Mouse (Mus musculus): ENCODE measurements around the gene Recql5. TPM values are rescaled to one million over a fixed set of nuclear protein-coding genes. Genes with fewer than 3 reads are reported as not detected.
"Not testable (repeated sequence)": the region's sequence is repeated elsewhere in the genome, so short reads cannot be mapped to it uniquely, and the experiment has no call there.

Recql5 gene
- total RNA-seq, 1 experiment from 2014 or later: 25.3 TPM

DNA sequence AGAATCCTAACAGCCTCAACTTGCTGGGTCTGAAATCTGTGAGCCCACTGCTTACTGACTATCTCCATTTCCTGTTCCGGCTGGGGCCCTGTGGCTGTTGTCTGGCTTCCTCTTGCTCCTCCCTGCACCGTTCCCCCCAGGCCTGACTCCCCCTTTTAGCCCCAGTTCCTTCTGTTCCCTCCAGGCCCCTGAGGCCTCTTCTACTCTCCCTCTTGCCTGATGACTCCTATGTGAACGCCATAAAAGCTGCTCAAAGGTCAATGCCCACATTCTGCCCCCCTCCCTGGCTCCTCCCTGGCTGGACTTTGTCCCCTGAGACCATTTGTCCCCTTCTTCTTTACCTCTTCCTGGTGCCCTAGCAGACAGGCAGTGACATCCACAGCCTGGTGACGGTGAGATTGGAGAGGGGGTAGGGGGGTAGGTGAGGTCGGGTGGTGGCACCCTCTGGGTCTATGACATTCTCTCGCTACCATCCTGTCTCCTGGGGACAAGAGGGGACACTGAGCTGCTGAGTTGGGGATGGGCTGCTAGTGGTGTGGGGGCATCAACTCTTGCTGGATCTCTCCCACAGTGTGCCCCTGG, 56.0 kb downstream of the Recql5 start:
- ATAC-seq (replicated peaks; ENCODE audit: low read depth, poor library complexity, severe bottlenecking): peak; percentile 69

DNA sequence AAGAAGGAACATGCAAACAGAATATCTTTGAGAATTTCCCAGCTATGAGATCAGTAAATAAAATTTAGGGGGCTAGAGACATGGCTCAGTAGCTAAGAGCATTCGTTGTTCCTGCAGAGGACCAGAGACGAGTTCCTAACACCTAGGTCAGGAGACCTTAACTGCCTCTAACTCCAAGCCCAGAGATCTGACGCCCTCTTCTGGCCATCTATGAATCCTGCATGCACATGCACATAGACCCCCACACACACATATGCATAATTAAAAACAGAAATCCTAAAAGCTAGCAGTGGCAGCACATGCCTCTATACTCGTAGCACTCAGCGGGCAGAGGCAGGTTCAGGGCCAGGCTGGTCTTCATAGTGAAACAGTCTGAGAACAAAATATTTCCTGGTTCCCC, 56.8 kb downstream of the Recql5 start:
- no peak for ATAC-seq (replicated peaks; ENCODE audit: low read depth, poor library complexity, severe bottlenecking)

DNA sequence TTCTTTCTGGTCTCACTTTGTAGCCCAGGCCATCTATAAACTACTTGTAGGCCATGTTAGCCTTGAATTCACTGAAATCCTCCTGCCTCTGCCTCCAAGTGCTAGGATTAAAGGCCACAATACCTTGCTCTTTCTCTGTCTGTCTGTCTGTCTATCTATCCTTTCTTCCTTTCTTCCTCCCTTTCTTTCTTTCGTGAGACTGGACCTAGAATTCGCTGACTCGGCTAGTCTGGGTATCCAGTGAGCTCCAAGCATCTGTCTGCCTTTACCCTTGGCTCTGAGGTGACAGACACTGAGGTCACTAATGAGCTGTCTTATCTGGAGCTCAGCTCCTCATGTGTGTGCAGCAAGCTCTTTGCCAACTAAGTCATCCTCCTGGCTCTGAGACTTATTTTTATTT, 57.3 kb downstream of the Recql5 start:
- ATAC-seq (replicated peaks; ENCODE audit: low read depth, poor library complexity, severe bottlenecking): no peak

DNA sequence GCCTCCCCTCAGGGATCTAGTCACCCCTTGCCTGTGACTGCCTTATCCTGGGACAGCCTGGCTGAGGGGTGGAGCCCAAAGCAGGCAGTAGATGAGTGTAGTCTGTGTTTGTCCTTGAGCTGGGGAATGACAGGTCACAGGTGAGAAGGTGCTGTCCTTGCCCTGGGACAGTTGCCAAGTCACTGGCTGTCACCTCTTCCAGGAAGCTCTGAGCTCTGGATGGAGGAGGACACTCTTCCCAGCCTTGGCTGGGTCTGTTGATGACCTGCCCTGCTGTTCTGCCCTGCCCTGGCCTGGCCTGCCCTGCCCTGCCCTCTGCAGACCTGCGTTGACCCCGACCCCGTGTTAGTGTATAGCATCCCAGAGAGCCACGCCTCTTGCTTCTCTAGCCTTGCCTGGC, 60.8 kb downstream of the Recql5 start:
- ATAC-seq (replicated peaks; ENCODE audit: low read depth, poor library complexity, severe bottlenecking): no peak

DNA sequence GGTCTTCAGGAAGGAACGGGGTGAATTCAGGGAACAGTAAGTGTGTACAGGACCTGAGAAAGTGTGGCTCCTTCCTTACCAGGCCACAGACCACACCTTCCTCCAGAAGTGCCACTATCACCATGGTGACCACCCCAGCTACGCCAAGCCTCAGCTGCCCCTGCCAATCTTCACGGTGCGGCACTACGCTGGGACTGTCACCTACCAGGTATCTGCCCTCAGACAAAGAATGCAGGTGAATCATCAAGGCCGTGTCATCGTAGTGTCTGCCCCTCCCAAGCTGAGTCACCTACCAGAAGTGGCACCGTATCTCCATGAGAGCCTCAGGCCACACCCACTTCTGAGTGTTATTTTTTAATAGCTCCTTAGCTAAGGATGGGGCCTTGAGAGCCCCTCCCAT, 63.9 kb downstream of the Recql5 start:
- ATAC-seq (replicated peaks; ENCODE audit: low read depth, poor library complexity, severe bottlenecking): peak; percentile 83

DNA sequence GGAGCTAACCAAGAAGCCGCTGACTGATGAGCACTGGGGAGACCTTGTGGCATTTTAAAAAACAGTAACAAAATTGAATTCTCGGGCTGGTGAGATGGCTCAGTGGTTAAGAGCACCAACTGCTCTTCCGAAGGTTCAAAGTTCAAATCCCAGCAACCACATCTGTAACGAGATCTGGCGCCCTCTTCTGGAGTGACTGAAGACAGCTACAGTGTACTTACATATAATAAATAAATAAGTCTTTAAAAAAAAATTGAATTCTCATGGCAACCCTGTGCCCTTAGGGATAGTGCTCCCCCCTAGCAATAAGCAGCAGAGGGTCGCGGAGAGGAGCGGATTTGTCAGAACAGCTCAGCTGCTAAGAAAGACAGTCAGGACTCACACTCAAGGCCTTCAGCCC, 69.4 kb downstream of the Recql5 start:
- ATAC-seq (replicated peaks; ENCODE audit: low read depth, poor library complexity, severe bottlenecking): no peak

DNA sequence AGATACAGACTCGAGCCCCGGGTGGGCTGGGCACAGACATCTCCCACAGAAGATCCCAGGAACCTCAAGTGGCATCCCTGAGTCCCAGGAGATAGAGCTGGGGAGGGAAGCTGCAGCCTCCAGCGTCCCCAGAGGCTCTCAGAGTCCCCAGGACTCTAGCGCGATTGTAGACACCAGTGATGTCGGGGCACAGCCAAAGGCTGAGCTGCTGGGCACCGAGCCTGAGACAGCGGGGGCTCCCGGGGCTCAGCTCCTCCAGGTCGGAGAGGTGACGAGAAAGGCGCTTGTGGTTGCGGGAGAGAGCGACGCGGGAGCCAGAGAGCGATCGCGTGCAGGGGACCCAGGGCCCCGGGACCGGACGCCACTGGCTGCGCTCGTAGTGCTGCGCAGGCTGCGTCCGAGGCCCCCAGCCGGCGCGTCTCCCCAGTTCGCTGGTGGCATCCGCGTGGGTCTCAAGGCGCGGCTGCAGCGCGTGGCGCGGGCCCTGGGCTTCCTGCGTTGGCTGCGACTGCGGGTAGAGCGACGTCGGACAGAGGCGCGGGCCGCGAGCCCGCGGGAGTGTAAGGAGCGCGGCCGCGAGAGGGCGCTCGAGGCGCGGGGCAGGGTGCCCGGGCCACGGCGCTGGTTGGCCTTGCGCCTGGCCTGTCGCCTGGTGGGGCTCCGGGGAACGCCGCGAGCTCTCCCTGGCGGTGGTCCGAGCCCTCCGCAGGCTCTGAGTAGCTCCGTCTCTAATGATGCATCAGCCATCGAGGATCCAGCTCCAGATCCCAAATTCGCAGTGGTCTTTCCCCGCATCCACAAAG, 73.9 kb downstream of the Recql5 start:
- ATAC-seq (replicated peaks; ENCODE audit: low read depth, poor library complexity, severe bottlenecking): peak; percentile 93

DNA sequence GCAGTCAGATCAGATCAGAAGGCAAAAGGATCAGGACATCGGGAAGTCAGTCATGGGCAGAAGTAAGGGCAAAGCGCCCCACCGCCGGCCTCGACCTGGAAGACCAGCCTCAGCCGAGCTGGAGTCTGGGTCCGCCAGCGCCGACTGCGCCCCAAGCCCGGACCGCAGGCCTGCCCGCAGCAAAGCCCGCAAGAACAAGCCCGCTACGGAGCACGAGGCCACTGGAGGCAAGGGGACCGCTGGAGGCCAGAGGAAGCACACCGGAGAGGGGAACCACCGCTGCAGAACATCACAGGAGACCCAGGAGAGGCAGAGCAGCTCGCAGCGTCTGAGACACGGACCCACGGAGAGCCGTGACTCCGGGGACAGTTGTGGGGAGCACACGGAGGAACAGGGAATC, 74.9 kb downstream of the Recql5 start, which contains the start of gene Myo15b:
TSS of gene Myo15b (plus strand) at position 53 of the 400 bp plus-strand sequence.
- ATAC-seq (replicated peaks; ENCODE audit: low read depth, poor library complexity, severe bottlenecking): no peak

DNA sequence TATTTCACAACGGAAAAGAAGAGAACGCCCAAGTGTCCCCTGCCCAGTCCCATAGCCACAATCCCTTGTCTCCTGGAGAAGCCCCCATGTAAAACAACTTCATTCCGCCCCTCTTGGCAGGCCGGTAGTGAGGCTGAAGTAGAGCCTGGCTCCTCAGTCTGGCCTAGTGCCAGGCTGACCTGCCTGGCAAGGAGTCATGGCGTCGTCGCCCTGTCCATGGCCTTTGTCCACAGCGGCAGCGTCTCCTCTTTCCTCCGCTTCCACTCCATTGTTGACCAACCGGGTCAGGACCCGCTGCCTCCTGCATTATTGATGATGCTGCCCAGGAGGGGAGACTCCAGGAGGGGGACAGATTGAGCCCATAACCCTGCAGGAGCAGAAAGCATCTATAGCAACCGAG, 75.3 kb downstream of the Recql5 start:
- no peak for ATAC-seq (replicated peaks; ENCODE audit: low read depth, poor library complexity, severe bottlenecking)

DNA sequence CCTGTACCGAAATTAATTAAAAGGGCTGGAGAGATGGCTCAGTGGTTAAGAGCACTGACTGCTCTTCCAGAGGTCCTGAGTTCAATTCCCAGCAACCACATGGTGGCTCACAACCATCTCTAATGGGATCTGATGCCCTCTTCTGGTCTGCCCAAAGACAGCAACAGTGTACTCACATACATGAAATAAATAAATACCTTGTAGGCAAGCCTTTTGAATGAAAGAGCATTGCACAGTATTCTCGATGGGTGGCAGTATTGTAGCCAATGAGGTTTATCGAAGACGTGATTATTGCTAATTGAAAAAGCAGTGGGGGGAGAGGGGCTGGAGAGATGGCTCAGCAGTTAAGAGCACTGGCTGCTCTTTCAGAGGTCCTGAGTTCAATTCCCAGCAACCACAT, 76.1 kb downstream of the Recql5 start:
- ATAC-seq (replicated peaks; ENCODE audit: low read depth, poor library complexity, severe bottlenecking): not testable (repeated sequence)

DNA sequence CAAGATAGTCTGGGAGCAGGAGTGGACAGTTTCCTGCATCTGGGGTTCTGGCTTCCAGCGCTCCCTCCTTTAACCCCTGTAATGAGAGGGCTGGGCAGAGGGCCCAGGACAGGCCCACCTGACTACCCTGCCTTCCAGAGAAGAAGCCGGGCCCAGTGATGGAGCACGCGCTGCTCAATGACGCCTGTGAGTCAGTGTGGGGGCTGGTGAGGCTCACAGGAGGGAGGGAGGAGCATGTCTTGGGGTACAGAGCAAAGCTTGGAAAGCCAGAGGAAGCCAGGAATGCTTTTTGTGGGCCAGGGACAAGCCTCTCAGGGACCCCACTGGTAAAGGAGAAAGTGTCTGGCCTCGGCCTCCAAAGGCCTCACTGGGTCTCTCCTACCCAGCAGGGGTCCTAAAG, 78.6 kb downstream of the Recql5 start:
- ATAC-seq (replicated peaks; ENCODE audit: low read depth, poor library complexity, severe bottlenecking): no peak

DNA sequence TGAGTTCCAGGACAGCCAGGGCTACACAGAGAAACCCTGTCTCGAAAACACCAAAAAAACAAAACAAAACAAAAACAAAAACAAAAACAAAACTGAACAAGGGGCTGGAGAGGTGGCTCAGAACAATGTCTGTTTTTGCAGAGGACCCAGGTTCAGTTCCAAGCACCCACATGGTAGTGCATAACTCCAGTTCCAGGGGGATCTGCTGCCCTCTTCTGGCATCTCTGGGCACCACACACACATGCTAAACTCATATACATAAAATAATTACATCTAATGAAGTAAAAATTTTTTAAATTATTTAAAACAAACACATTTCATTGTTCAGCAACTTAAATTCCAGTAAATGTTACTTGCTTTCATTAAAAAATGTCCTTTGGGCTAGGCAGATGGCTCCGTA, 87.5 kb downstream of the Recql5 start:
- no peak for ATAC-seq (replicated peaks; ENCODE audit: low read depth, poor library complexity, severe bottlenecking)

DNA sequence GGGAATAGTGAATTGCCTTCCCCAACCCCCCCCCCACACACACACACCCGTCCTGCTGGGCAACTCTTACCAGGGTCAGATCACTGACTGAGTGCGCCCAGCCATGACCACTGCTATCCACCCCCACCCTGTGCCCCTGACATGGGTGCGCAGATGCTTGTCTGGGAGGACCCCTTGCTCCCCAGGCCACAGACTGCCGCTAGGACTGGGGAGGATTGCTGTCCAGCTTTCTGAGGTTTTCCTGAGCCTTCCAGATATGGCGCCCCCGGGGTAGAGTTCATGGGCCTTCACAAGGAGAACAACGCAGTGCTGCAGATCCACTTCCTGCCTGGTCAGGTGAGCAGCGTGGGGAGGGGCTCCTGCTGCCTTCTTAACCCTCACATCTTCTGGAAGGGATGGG, 89.0 kb downstream of the Recql5 start:
- ATAC-seq (replicated peaks; ENCODE audit: low read depth, poor library complexity, severe bottlenecking): no peak

DNA sequence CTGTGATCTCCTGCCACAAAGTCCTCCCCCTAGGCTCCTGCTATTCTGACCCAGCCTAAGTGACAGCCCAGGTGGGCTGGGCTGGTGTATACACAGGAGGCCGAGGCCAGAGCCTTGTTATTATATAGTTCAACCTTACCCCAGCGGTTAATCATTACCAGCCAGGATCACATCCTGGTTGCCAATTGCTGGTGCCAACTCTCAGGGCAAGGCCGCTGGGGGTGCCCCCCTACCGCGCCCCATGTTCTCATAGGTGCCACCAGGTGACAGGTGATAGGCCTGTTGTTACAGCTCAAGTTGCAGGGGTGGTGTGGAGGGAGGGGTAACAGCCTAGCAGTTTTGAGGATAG, 89.4 kb downstream of the Recql5 start:
- no peak for ATAC-seq (replicated peaks; ENCODE audit: low read depth, poor library complexity, severe bottlenecking)

DNA sequence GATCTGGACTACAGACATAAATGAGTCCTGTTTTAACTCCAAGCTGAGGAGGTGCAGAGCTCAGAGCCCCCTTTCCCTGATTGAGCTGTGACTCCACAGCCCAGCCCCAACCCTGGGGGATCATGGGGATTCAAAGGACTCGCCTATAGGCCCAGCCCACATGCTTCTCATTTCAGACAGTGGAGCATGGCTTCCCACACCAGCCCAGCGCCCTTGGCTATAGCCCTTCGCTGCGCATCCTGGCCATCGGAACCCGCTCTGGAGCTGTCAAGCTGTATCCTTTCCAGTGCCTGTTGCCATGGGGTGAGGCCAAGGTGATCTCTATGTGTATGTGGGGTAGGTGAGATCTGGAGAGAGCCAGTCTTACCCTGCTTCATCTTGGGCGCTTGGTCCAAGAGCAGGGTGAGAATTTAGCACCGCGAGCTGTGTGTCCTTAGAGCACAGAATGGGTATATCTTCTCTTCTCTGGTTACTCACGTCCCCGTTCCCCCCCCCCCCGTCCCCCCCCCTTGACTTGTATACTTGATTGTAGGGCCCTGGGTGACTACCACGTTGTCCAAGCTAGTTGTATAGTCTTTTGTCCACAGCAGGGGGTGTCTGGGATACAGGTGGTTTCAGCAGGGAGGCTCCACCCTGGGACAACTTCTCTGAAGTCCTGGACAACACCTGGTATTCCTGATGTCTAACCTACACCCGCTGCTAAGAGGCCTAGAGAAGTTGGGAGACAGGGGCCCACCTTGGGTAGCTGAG, 90.0 kb downstream of the Recql5 start:
- ATAC-seq (replicated peaks; ENCODE audit: low read depth, poor library complexity, severe bottlenecking): no peak

Other genes starting within 250 kb of the Recql5 start
- gene Grb2, start 224.9 kb downstream of the Recql5 start, total RNA-seq (2017): 34.7 and 53.5 TPM in 2 replicates
- gene Tmem94, start 168.0 kb downstream of the Recql5 start, total RNA-seq (2017): 18.3 and 23.2 TPM in 2 replicates
- gene Caskin2, start 119.8 kb downstream of the Recql5 start, total RNA-seq (2017): 2.8 and 5.8 TPM in 2 replicates
- gene Tsen54, start 118.8 kb downstream of the Recql5 start, total RNA-seq (2017): 12.2 and 22.2 TPM in 2 replicates
- gene Llgl2, start 109.4 kb downstream of the Recql5 start, total RNA-seq (2017): 3.8 and 6.2 TPM in 2 replicates
- 3.3 and 3.7 TPM in 2 replicates for gene Myo15b, start 75.1 kb downstream of the Recql5 start, total RNA-seq (2017)
- 31.2 and 35.4 TPM in 2 replicates for gene Smim5, start 33.5 kb downstream of the Recql5 start, total RNA-seq (2017)
- 0.34 and 2.0 TPM in 2 replicates for gene Smim6, start 21.5 kb downstream of the Recql5 start, total RNA-seq (2017)
- gene Sap30bp, start 195 bp downstream of the Recql5 start, total RNA-seq (2017): 164 and 170 TPM in 2 replicates
- 0.29 and 5.1 TPM in 2 replicates for gene Itgb4, start 41.2 kb upstream of the Recql5 start, total RNA-seq (2017)
- 34.6 and 43.6 TPM in 2 replicates for gene Galk1, start 79.2 kb upstream of the Recql5 start, total RNA-seq (2017)
- gene H3f3b, start 94.5 kb upstream of the Recql5 start, total RNA-seq (2017): 867 and 869 TPM in 2 replicates
- 15.8 and 28.5 TPM in 2 replicates for gene Unk, start 96.8 kb upstream of the Recql5 start, total RNA-seq (2017)
- 29.7 and 29.9 TPM in 2 replicates for gene Unc13d, start 144.5 kb upstream of the Recql5 start, total RNA-seq (2017)
- 26.2 and 32.7 TPM in 2 replicates for gene Wbp2, start 153.5 kb upstream of the Recql5 start, total RNA-seq (2017)
- gene Trim47, start 193.7 kb upstream of the Recql5 start, total RNA-seq (2017): 5.8 and 11.3 TPM in 2 replicates
- 9.9 and 12.5 TPM in 2 replicates for gene Trim65, start 197.7 kb upstream of the Recql5 start, total RNA-seq (2017)
- 38.7 and 40.5 TPM in 2 replicates for gene Mrpl38, start 205.4 kb upstream of the Recql5 start, total RNA-seq (2017)
- gene Fbf1, start 234.7 kb upstream of the Recql5 start, total RNA-seq (2017): 20.2 and 21.7 TPM in 2 replicates